8 mouse cellular contexts compared by ENCODE assay signal in genomic region chr17:21536096-21536495, GRCm38 (mm10). TPM values are rescaled to one million over a fixed set of nuclear protein-coding genes. Genes with fewer than 3 reads are reported as not detected.
DNase-seq lines count a peak whose midpoint lies in the region; ATAC-seq and TF ChIP-seq lines count a peak whose summit lies in the region.

No protein-coding gene starts in this region.

- TF ChIP-seq CTCF in bone marrow macrophage, adult 2 months (IDR thresholded peaks at IDR 0.05; ENCODE audit: low read depth, low read length): no peak

- H3K4me2 ChIP-seq in kidney, embryonic 15.5 days: peak overlapping the region; percentile 79
- peak overlapping the region; percentile 98 for H3K4me2 ChIP-seq in myocyte (ENCODE audit: low read depth)

- peaks cover 5% of the 10 kb centered on the region for H3K79me2 ChIP-seq in myocyte (ENCODE audit: control insufficient read depth, insufficient read depth)

- peak overlapping the region; percentile 53 for H3K4me3 ChIP-seq in kidney, embryonic 15.5 days (replicated peaks)
- peak overlapping the region; percentile 99 for H3K4me3 ChIP-seq in bone marrow macrophage, adult 2 months (ENCODE audit: insufficient read depth, low read length)
- peak overlapping the region; percentile 76 for H3K4me3 ChIP-seq in myocyte

- no peak overlapping the region for H3ac ChIP-seq in myocyte (ENCODE audit: control insufficient read depth, insufficient read length)

- no peak overlapping the region for H3K27ac ChIP-seq in kidney, embryonic 15.5 days
- H3K27ac ChIP-seq in bone marrow macrophage, adult 2 months (ENCODE audit: insufficient read depth, low read depth, low read length): peak overlapping the region; percentile 96

- ATAC-seq in kidney, embryonic 15.5 days (replicated peaks; ENCODE audit: low FRiP score): no peak
- no peak for ATAC-seq in granulocyte monocyte progenitor cell, adult 5-6 weeks (replicated peaks; ENCODE audit: poor library complexity, severe bottlenecking)

- H3K9ac ChIP-seq in kidney, embryonic 15.5 days: peak overlapping the region; percentile 31; the same call in 1 of the 2 replicates

- no peaks in the 10 kb centered on the region for H3K27me3 ChIP-seq in kidney, embryonic 15.5 days
- H3K27me3 ChIP-seq in myocyte (ENCODE audit: control insufficient read depth, insufficient read depth, insufficient read length): no peaks in the 10 kb centered on the region

- no peak for TF ChIP-seq POLR2A in bone marrow macrophage, adult 2 months (IDR thresholded peaks at IDR 0.05; ENCODE audit: borderline replicate concordance, low read depth, low read length)
- no peak for TF ChIP-seq POLR2A in myocyte (IDR thresholded peaks at IDR 0.05; ENCODE audit: insufficient read length, low read depth)

- H3K36me3 ChIP-seq in kidney, embryonic 15.5 days: no peaks in the 10 kb centered on the region
- no peaks in the 10 kb centered on the region for H3K36me3 ChIP-seq in myocyte (ENCODE audit: control insufficient read depth, insufficient read depth)

- H3K4me1 ChIP-seq in kidney, embryonic 15.5 days: peaks cover 28% of the 10 kb centered on the region
- peaks cover 26% of the 10 kb centered on the region for H3K4me1 ChIP-seq in bone marrow macrophage, adult 2 months (ENCODE audit: control insufficient read depth, insufficient read depth, low read length)

- no peak for DNase-seq in kidney, adult 8-10 months
- peak; percentile 64 for DNase-seq in induced T-regulatory cell, adult 2 months (ENCODE audit: low read depth)
- no peak for DNase-seq in adrenal gland, adult 8-10 months
- no peak for DNase-seq in adrenal gland, postnatal 4 days (ENCODE audit: low spot score in 2 of 2)

- no peaks in the 10 kb centered on the region for H3K9me3 ChIP-seq in kidney, embryonic 15.5 days (replicated peaks)

- 38% methylated on average over 7 of the region's 7 CpGs for WGBS in kidney, embryonic 15.5 days

TF ChIP-seq in myocyte, 11 proteins besides CTCF, POLR2A, EP300 and RAD21:
- TF ChIP-seq REST (IDR thresholded peaks at IDR 0.05; ENCODE audit: insufficient read depth, insufficient read length) (no peak), TCF3 (IDR thresholded peaks at IDR 0.05; ENCODE audit: insufficient read length, low read depth) (no peak), USF1 (IDR thresholded peaks at IDR 0.05; ENCODE audit: low read depth) (no peak), SRF (IDR thresholded peaks at IDR 0.05; ENCODE audit: control insufficient read depth, insufficient read length, low read depth) (no peak), CEBPB (IDR thresholded peaks at IDR 0.05; ENCODE audit: insufficient read depth, poor library complexity, severe bottlenecking) (no peak), MYOG (IDR thresholded peaks at IDR 0.05; ENCODE audit: control insufficient read depth in 1 of 3, insufficient read depth in 1 of 3, insufficient read length in 2 of 3, low read depth in 2 of 3) (no peak), MYOD1 (IDR thresholded peaks at IDR 0.05; ENCODE audit: control insufficient read depth in 1 of 3, insufficient read length in 2 of 3, low read depth in 2 of 3) (no peak), TCF12 (IDR thresholded peaks at IDR 0.05; ENCODE audit: insufficient read depth, poor library complexity, severe bottlenecking) (no peak), POLR2AphosphoS2 (IDR thresholded peaks at IDR 0.05; ENCODE audit: insufficient read length, low read depth) (no peak), E2F4 (IDR thresholded peaks at IDR 0.05; ENCODE audit: insufficient read depth) (no peak), MAX (IDR thresholded peaks at IDR 0.05; ENCODE audit: low read depth) (no peak)

RNA-seq across cellular contexts. Expression of gene Zfp52, which starts 0.8 kb away (rescaled TPM):
- 3.9 and 4.9 TPM in 2 replicates for polyA plus RNA-seq in kidney, embryonic 15.5 days (2015; fragmentation: Nextera tagmentation; extraction: Ambion mirVana)
- 26.4 and 29.3 TPM in 2 replicates for polyA plus RNA-seq in bone marrow macrophage, adult 2 months (2012; ENCODE audit: insufficient read depth, insufficient read length, missing spikeins)
- 1.9 TPM for polyA plus RNA-seq in myocyte (2012; fragmentation: generic; extraction: Trizol)
- 10 to 100 TPM; 29.8 to 42.1 (median 33.2) TPM for total RNA-seq in adrenal gland, adult 8-10 months (2022)
- total RNA-seq in adrenal gland, postnatal 4 days (2021): 10 to 100 TPM; 28.1 to 30.6 TPM
- total RNA-seq in granulocyte monocyte progenitor cell, adult 5-6 weeks (2014; fragmentation: Nextera tagmentation): 24.9 and 25.0 TPM in 2 replicates
- total RNA-seq in granulocyte monocyte progenitor cell, adult 5-6 weeks (2017): 33.6 and 46.7 TPM in 2 replicates

RNA-seq across cellular contexts. Expression of gene Zfp948, which starts 30.7 kb away (rescaled TPM):
- polyA plus RNA-seq in kidney, embryonic 15.5 days (2015; fragmentation: Nextera tagmentation; extraction: Ambion mirVana): 18.7 and 19.2 TPM in 2 replicates
- polyA plus RNA-seq in bone marrow macrophage, adult 2 months (2012; ENCODE audit: insufficient read depth, insufficient read length, missing spikeins): 9.3 and 9.7 TPM in 2 replicates
- 2.0 TPM for polyA plus RNA-seq in myocyte (2012; fragmentation: generic; extraction: Trizol)
- total RNA-seq in adrenal gland, adult 8-10 months (2022): 10 to 100 TPM in 1 of 4 experiments, 1 to 10 TPM in 3; 6.8 to 12.5 (median 9.1) TPM
- total RNA-seq in adrenal gland, postnatal 4 days (2021): 10 to 100 TPM; 13.7 to 15.5 TPM
- total RNA-seq in granulocyte monocyte progenitor cell, adult 5-6 weeks (2014; fragmentation: Nextera tagmentation): 2.7 and 4.0 TPM in 2 replicates
- total RNA-seq in granulocyte monocyte progenitor cell, adult 5-6 weeks (2017): 1.9 and 3.6 TPM in 2 replicates

RNA-seq across cellular contexts. Expression of gene Zfp53, which starts 47.3 kb away (rescaled TPM):
- 11.2 and 12.7 TPM in 2 replicates for polyA plus RNA-seq in kidney, embryonic 15.5 days (2015; fragmentation: Nextera tagmentation; extraction: Ambion mirVana)
- 13.5 and 13.8 TPM in 2 replicates for polyA plus RNA-seq in bone marrow macrophage, adult 2 months (2012; ENCODE audit: insufficient read depth, insufficient read length, missing spikeins)
- 1.5 TPM for polyA plus RNA-seq in myocyte (2012; fragmentation: generic; extraction: Trizol)
- total RNA-seq in adrenal gland, adult 8-10 months (2022): 1 to 10 TPM; 3.0 to 3.8 (median 3.4) TPM
- 1 to 10 TPM; 6.9 to 7.5 TPM for total RNA-seq in adrenal gland, postnatal 4 days (2021)
- total RNA-seq in granulocyte monocyte progenitor cell, adult 5-6 weeks (2014; fragmentation: Nextera tagmentation): 10.9 and 14.4 TPM in 2 replicates
- 10.4 and 15.8 TPM in 2 replicates for total RNA-seq in granulocyte monocyte progenitor cell, adult 5-6 weeks (2017)
